Comparison of ENCODE assay signal across 8 mouse cellular contexts in genomic region chr11:45991604-45992003, GRCm38 (mm10). TPM values are rescaled to one million over a fixed set of nuclear protein-coding genes. Genes with fewer than 3 reads are reported as not detected.
DNase-seq lines count a peak whose midpoint lies in the region; ATAC-seq and TF ChIP-seq lines count a peak whose summit lies in the region.

No protein-coding gene starts in this region.

- no peak for TF ChIP-seq EP300 in liver, embryonic 14.5 days (IDR thresholded peaks at IDR 0.05; ENCODE audit: low read depth)

- H3K27ac ChIP-seq in gastrocnemius, adult 2 months = no peak overlapping the region
- H3K27ac ChIP-seq in embryonic facial prominence, embryonic 12.5 days = no peak overlapping the region
- no peak overlapping the region for H3K27ac ChIP-seq in hindbrain, embryonic 12.5 days
- H3K27ac ChIP-seq in liver, embryonic 14.5 days = no peak overlapping the region
- H3K27ac ChIP-seq in neural tube, embryonic 13.5 days (replicated peaks) = no peak overlapping the region

- 11% methylated on average over 16 of the region's 16 CpGs for WGBS in embryonic facial prominence, embryonic 12.5 days
- WGBS in hindbrain, embryonic 12.5 days = 9% methylated on average over 16 of the region's 16 CpGs
- 8% methylated on average over 16 of the region's 16 CpGs for WGBS in liver, embryonic 14.5 days (ENCODE audit: insufficient replicate concordance)
- 8% methylated on average over 16 of the region's 16 CpGs for WGBS in neural tube, embryonic 13.5 days

- H3K9ac ChIP-seq in embryonic facial prominence, embryonic 12.5 days = no peak overlapping the region; the same call in 1 of the 2 replicates
- H3K9ac ChIP-seq in hindbrain, embryonic 12.5 days = no peak overlapping the region
- no peak overlapping the region for H3K9ac ChIP-seq in liver, embryonic 14.5 days (replicated peaks)
- H3K9ac ChIP-seq in neural tube, embryonic 13.5 days = no peak overlapping the region

- intact Hi-C loops in gastrocnemius, adult 2 months (cut with DNase I) = no loop called here

- no peak for TF ChIP-seq CTCF in gastrocnemius, adult 2 months (IDR thresholded peaks at IDR 0.05)
- TF ChIP-seq CTCF in liver, embryonic 14.5 days (IDR thresholded peaks at IDR 0.05; ENCODE audit: low read depth) = no peak

- no peaks in the 10 kb centered on the region for H3K4me1 ChIP-seq in embryonic facial prominence, embryonic 12.5 days
- H3K4me1 ChIP-seq in hindbrain, embryonic 12.5 days = peaks cover 3% of the 10 kb centered on the region; the same call in 1 of the 2 replicates
- no peaks in the 10 kb centered on the region for H3K4me1 ChIP-seq in liver, embryonic 14.5 days (replicated peaks; ENCODE audit: control insufficient read depth in 2 of 2, insufficient read depth in 2 of 2, low read length in 1 of 2)
- H3K4me1 ChIP-seq in neural tube, embryonic 13.5 days (replicated peaks) = 0 out of 2 replicates have a peak, but pooled peaks cover 4% of the 10 kb centered on the region

- no peak for DNase-seq in gastrocnemius, adult 2 months
- no peak for DNase-seq in gastrocnemius, adult 18-20 months (ENCODE audit: low spot score)
- DNase-seq in liver, embryonic 14.5 days (ENCODE audit: low read depth in 3 of 3, low spot score in 3 of 3) = no peak
- no peak for DNase-seq in layer of hippocampus, adult 8-10 months (ENCODE audit: low spot score in 2 of 2)
- DNase-seq in thymus, postnatal 25 days = no peak

- peak overlapping the region; percentile 50 for H3K4me2 ChIP-seq in embryonic facial prominence, embryonic 12.5 days (replicated peaks)
- peak overlapping the region; percentile 44 for H3K4me2 ChIP-seq in hindbrain, embryonic 12.5 days (replicated peaks)
- peak overlapping the region; percentile 25; the same call in 1 of the 2 replicates for H3K4me2 ChIP-seq in liver, embryonic 14.5 days (ENCODE audit: low read depth)
- H3K4me2 ChIP-seq in neural tube, embryonic 13.5 days = peak overlapping the region; percentile 48

- no peaks in the 10 kb centered on the region for H3K9me3 ChIP-seq in embryonic facial prominence, embryonic 12.5 days
- no peaks in the 10 kb centered on the region for H3K9me3 ChIP-seq in hindbrain, embryonic 12.5 days (replicated peaks)
- H3K9me3 ChIP-seq in liver, embryonic 14.5 days (ENCODE audit: control insufficient read depth, low read length) = no peaks in the 10 kb centered on the region
- no peaks in the 10 kb centered on the region for H3K9me3 ChIP-seq in neural tube, embryonic 13.5 days

- peak overlapping the region; percentile 42 for H3K4me3 ChIP-seq in gastrocnemius, adult 2 months
- peak overlapping the region; percentile 24 for H3K4me3 ChIP-seq in embryonic facial prominence, embryonic 12.5 days
- peak overlapping the region; percentile 9; the same call in 1 of the 2 replicates for H3K4me3 ChIP-seq in hindbrain, embryonic 12.5 days
- no peak overlapping the region for H3K4me3 ChIP-seq in liver, embryonic 14.5 days (ENCODE audit: insufficient read depth in 1 of 2, low read depth in 2 of 2, low read length in 2 of 2)
- H3K4me3 ChIP-seq in neural tube, embryonic 13.5 days = peak overlapping the region; percentile 13

- H3K27me3 ChIP-seq in embryonic facial prominence, embryonic 12.5 days = no peaks in the 10 kb centered on the region
- H3K27me3 ChIP-seq in hindbrain, embryonic 12.5 days = no peaks in the 10 kb centered on the region; the same call in 1 of the 2 replicates
- no peaks in the 10 kb centered on the region for H3K27me3 ChIP-seq in liver, embryonic 14.5 days (ENCODE audit: control insufficient read depth, insufficient read depth, low read length)
- no peaks in the 10 kb centered on the region for H3K27me3 ChIP-seq in neural tube, embryonic 13.5 days

- ATAC-seq in embryonic facial prominence, embryonic 12.5 days (ENCODE audit: insufficient number of reproducible peaks, insufficient read depth, low FRiP score, low TSS enrichment) = no peak
- peak; percentile 38; the same call in 1 of the 2 replicates for ATAC-seq in hindbrain, embryonic 12.5 days (ENCODE audit: low FRiP score)
- ATAC-seq in liver, embryonic 14.5 days (ENCODE audit: insufficient read depth) = no peak
- no peak for ATAC-seq in neural tube, embryonic 13.5 days (ENCODE audit: low read depth)

- H3K36me3 ChIP-seq in embryonic facial prominence, embryonic 12.5 days = no peaks in the 10 kb centered on the region
- no peaks in the 10 kb centered on the region for H3K36me3 ChIP-seq in hindbrain, embryonic 12.5 days
- H3K36me3 ChIP-seq in liver, embryonic 14.5 days (replicated peaks; ENCODE audit: control insufficient read depth, insufficient read depth, low read depth) = no peaks in the 10 kb centered on the region
- no peaks in the 10 kb centered on the region for H3K36me3 ChIP-seq in neural tube, embryonic 13.5 days

RNA-seq across cellular contexts. Expression of gene Sox30, which starts 11.5 kb away (rescaled TPM):
- total RNA-seq in gastrocnemius, adult 2 months (2021) = not detected
- not detected for total RNA-seq in gastrocnemius, adult 18-20 months (2021)
- polyA plus RNA-seq in embryonic facial prominence, embryonic 12.5 days (2016; fragmentation: Nextera tagmentation; extraction: Ambion mirVana) = 0.33 and 0.43 TPM in 2 replicates
- polyA plus RNA-seq in hindbrain, embryonic 12.5 days (2016; fragmentation: Nextera tagmentation; extraction: Ambion mirVana) = 0.14 and 0.25 TPM in 2 replicates
- 0.02 TPM in 2 replicates for polyA plus RNA-seq in liver, embryonic 14.5 days (2012; rRNA removed)
- not detected in 2 replicates for polyA plus RNA-seq in liver, embryonic 14.5 days (2014; fragmentation: Nextera tagmentation; extraction: Ambion mirVana)
- polyA plus RNA-seq in neural tube, embryonic 13.5 days (2015; fragmentation: Nextera tagmentation; extraction: Ambion mirVana) = 0.12 and 0.14 TPM in 2 replicates
- under 1 TPM in 3 of 4 experiments, not detected in 1; 0.17 to 0.31 (median 0.27) TPM for total RNA-seq in layer of hippocampus, adult 8-10 months (2022)

RNA-seq across cellular contexts. Expression of gene Thg1l, which starts 36.3 kb away (rescaled TPM):
- 1 to 10 TPM; 2.3 to 2.9 TPM for total RNA-seq in gastrocnemius, adult 2 months (2021)
- total RNA-seq in gastrocnemius, adult 18-20 months (2021) = 1 to 10 TPM; 3.7 to 3.9 TPM
- 12.8 and 13.5 TPM in 2 replicates for polyA plus RNA-seq in embryonic facial prominence, embryonic 12.5 days (2016; fragmentation: Nextera tagmentation; extraction: Ambion mirVana)
- polyA plus RNA-seq in hindbrain, embryonic 12.5 days (2016; fragmentation: Nextera tagmentation; extraction: Ambion mirVana) = 11.9 and 14.7 TPM in 2 replicates
- polyA plus RNA-seq in liver, embryonic 14.5 days (2012; rRNA removed) = 5.9 and 8.7 TPM in 2 replicates
- 6.3 and 6.5 TPM in 2 replicates for polyA plus RNA-seq in liver, embryonic 14.5 days (2014; fragmentation: Nextera tagmentation; extraction: Ambion mirVana)
- 10.0 and 10.7 TPM in 2 replicates for polyA plus RNA-seq in neural tube, embryonic 13.5 days (2015; fragmentation: Nextera tagmentation; extraction: Ambion mirVana)
- total RNA-seq in layer of hippocampus, adult 8-10 months (2022) = 10 to 100 TPM in 1 of 4 experiments, 1 to 10 TPM in 3; 7.4 to 10.8 (median 9.2) TPM

RNA-seq across cellular contexts. Expression of gene Lsm11, which starts 46.9 kb away (rescaled TPM):
- total RNA-seq in gastrocnemius, adult 2 months (2021) = 1 to 10 TPM; 1.8 to 2.5 TPM
- total RNA-seq in gastrocnemius, adult 18-20 months (2021) = 1 to 10 TPM; 2.3 TPM
- polyA plus RNA-seq in embryonic facial prominence, embryonic 12.5 days (2016; fragmentation: Nextera tagmentation; extraction: Ambion mirVana) = 9.3 and 11.0 TPM in 2 replicates
- polyA plus RNA-seq in hindbrain, embryonic 12.5 days (2016; fragmentation: Nextera tagmentation; extraction: Ambion mirVana) = 16.9 and 17.3 TPM in 2 replicates
- polyA plus RNA-seq in liver, embryonic 14.5 days (2012; rRNA removed) = 2.5 and 2.6 TPM in 2 replicates
- polyA plus RNA-seq in liver, embryonic 14.5 days (2014; fragmentation: Nextera tagmentation; extraction: Ambion mirVana) = 3.4 TPM in 2 replicates
- polyA plus RNA-seq in neural tube, embryonic 13.5 days (2015; fragmentation: Nextera tagmentation; extraction: Ambion mirVana) = 15.1 and 16.9 TPM in 2 replicates
- 10 to 100 TPM; 24.5 to 26.7 (median 25.8) TPM for total RNA-seq in layer of hippocampus, adult 8-10 months (2022)

Comparison
In these comparisons a context has a peak if more than half of its experiments do, and no peak if none do; other contexts are left out.
1. H3K4me3 ChIP-seq: peak in gastrocnemius, adult 2 months (single experiment), embryonic facial prominence, embryonic 12.5 days (single experiment), hindbrain, embryonic 12.5 days (single experiment) and neural tube, embryonic 13.5 days (single experiment); none in liver, embryonic 14.5 days (0 of 2).
2. Peak in every context shown above with its lines, with median percentiles within 50 percentile points of each other: H3K4me2 ChIP-seq.